Mouse (Mus musculus): ENCODE data around the gene Cep57. TPM values are rescaled to one million over a fixed set of nuclear protein-coding genes. Genes with fewer than 3 reads are reported as not detected.
A peak's percentile ranks its signal among the peaks of the same experiment; 100 is the strongest.

Cep57 gene
- total and polyA plus RNA-seq, 3 experiments: 98.7 to 142 (median 119) TPM

DNA sequence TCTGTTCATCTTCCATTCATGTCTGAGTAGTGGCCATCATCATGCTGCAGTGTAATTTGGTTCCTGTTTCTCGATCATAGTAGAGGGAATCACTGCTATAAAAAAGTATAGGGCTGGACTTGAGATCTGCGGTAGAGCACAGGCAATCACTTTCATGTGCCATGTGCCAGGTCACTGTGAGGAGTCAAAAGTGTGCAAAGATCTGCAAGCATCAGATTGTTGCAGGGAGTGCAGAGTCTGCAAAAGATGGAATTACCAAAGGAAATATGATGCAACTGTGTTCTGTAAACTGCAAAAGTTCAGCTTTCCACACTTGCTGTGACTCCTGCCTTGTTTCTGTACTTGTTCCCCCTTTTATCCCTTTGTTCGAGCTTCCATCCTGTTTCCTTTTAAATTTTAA, 20.7 kb upstream of the Cep57 start:
- Histone ChIP-seq H3K9me3 (replicated peaks; ENCODE audit: insufficient read depth, low read length) (no peaks in the 10 kb centered on the region), H3K36me3 (ENCODE audit: control insufficient read depth in 1 of 2, insufficient read depth in 2 of 2, low read length in 2 of 2) (peaks cover 12 to 34% of the 10 kb centered on the region in 2 experiments), H3K27me3 (ENCODE audit: control insufficient read depth in 1 of 2, insufficient read depth in 2 of 2, low read length in 2 of 2) (no peaks in the 10 kb centered on the region), H3K9ac (ENCODE audit: control insufficient read depth, low read depth, low read length, poor library complexity, severe bottlenecking) (no peak overlapping the region), H3K79me2 (ENCODE audit: control insufficient read depth, insufficient read depth, low read length, poor library complexity) (no peaks in the 10 kb centered on the region), H3K4me3 (ENCODE audit: control insufficient read depth in 1 of 2, insufficient read depth in 1 of 2, low read depth in 2 of 2, low read length in 2 of 2) (no peak overlapping the region), H3K27ac (ENCODE audit: control insufficient read depth, low read depth, low read length) (no peak overlapping the region), H3K4me1 (ENCODE audit: control insufficient read depth in 1 of 2, insufficient read depth in 2 of 2, low read length in 2 of 2) (no peaks in the 10 kb centered on the region; a peak in 1 of 4 replicates)
- DNase-seq (ENCODE audit: low read depth, low spot score): peak; percentile 50
- no peak for TF ChIP-seq UBTF (IDR thresholded peaks at IDR 0.05; ENCODE audit: borderline replicate concordance, insufficient read depth, low read depth, low read length)
- no peak for TF ChIP-seq RCOR1 (IDR thresholded peaks at IDR 0.05; ENCODE audit: low read depth, low read length)
- TF ChIP-seq KAT2A (conservative IDR thresholded peaks at IDR 0.05; ENCODE audit: low read depth, low read length): no peak
- no peak for TF ChIP-seq MAFK (IDR thresholded peaks at IDR 0.05; ENCODE audit: borderline replicate concordance, low read depth, low read length)
- TF ChIP-seq POLR2A (IDR thresholded peaks at IDR 0.05; ENCODE audit: control insufficient read depth in 1 of 2, insufficient read depth in 1 of 2, low read depth in 1 of 2, low read length in 2 of 2, poor library complexity in 1 of 2): 0 out of 4 replicates have a peak, but pooled peaks of 1 of the 2 experiments have one; percentile 31
- TF ChIP-seq MYB (IDR thresholded peaks at IDR 0.05; ENCODE audit: low read depth, low read length): peak; percentile 30; the same call in 1 of the 2 replicates
- no peak for TF ChIP-seq CHD2 (IDR thresholded peaks at IDR 0.05; ENCODE audit: low read length)
- TF ChIP-seq NRF1 (IDR thresholded peaks at IDR 0.05; ENCODE audit: insufficient read depth, low read depth, low read length, poor library complexity, severe bottlenecking): no peak
- TF ChIP-seq SMC3 (IDR thresholded peaks at IDR 0.05; ENCODE audit: low read depth, low read length): no peak; the same call in 1 of the 2 replicates
- no peak for TF ChIP-seq CHD1 (IDR thresholded peaks at IDR 0.05; ENCODE audit: low read depth, low read length)
- TF ChIP-seq ZKSCAN1 (IDR thresholded peaks at IDR 0.05; ENCODE audit: low read depth, low read length): no peak
- TF ChIP-seq BHLHE40 (IDR thresholded peaks at IDR 0.05; ENCODE audit: borderline replicate concordance, low read depth, low read length): no peak
- TF ChIP-seq MAZ (IDR thresholded peaks at IDR 0.05; ENCODE audit: low read depth, low read length): no peak; the same call in 1 of the 2 replicates
- TF ChIP-seq TAL1 (IDR thresholded peaks at IDR 0.05; ENCODE audit: low read length): no peak
- TF ChIP-seq NELFE (IDR thresholded peaks at IDR 0.05; ENCODE audit: low read depth, low read length): no peak
- TF ChIP-seq ELF1 (IDR thresholded peaks at IDR 0.05; ENCODE audit: low read depth, low read length): no peak
- TF ChIP-seq JUND (IDR thresholded peaks at IDR 0.05; ENCODE audit: low read depth, low read length): no peak
- TF ChIP-seq POLR2AphosphoS5 (IDR thresholded peaks at IDR 0.05; ENCODE audit: borderline replicate concordance, low read depth, low read length): no peak
- no peak for TF ChIP-seq MAX (IDR thresholded peaks at IDR 0.05; ENCODE audit: low read length)
- no peak for TF ChIP-seq RAD21 (IDR thresholded peaks at IDR 0.05; ENCODE audit: low read depth, low read length)
- no peak for TF ChIP-seq CTCF (IDR thresholded peaks at IDR 0.05 in 2 of 3, conservative IDR thresholded peaks at IDR 0.05 in 1 of 3; ENCODE audit: control insufficient read depth in 1 of 3, insufficient read depth in 1 of 3, low read depth in 2 of 3, low read length in 3 of 3, poor library complexity in 1 of 3, severe bottlenecking in 1 of 3)
- TF ChIP-seq ZC3H11A (IDR thresholded peaks at IDR 0.05; ENCODE audit: low read depth, low read length): no peak
- no peak for TF ChIP-seq USF1 (IDR thresholded peaks at IDR 0.05; ENCODE audit: low read depth, low read length)
- TF ChIP-seq USF2 (IDR thresholded peaks at IDR 0.05; ENCODE audit: borderline replicate concordance in 1 of 2, insufficient read depth in 1 of 2, low read depth in 1 of 2, low read length in 2 of 2): no peak
- no peak for TF ChIP-seq HCFC1 (IDR thresholded peaks at IDR 0.05; ENCODE audit: low read depth, low read length)
- no peak for TF ChIP-seq MYC (IDR thresholded peaks at IDR 0.05; ENCODE audit: low read depth, low read length)
- no peak for TF ChIP-seq ZMIZ1 (IDR thresholded peaks at IDR 0.05; ENCODE audit: low read depth, low read length)
- no peak for TF ChIP-seq SIN3A (IDR thresholded peaks at IDR 0.05; ENCODE audit: low read length)
- TF ChIP-seq ETS1 (IDR thresholded peaks at IDR 0.05; ENCODE audit: low read depth, low read length): no peak
- peak; percentile 40; the same call in 1 of the 2 replicates for TF ChIP-seq MXI1 (IDR thresholded peaks at IDR 0.05; ENCODE audit: low read depth, low read length)
- no peak for TF ChIP-seq GATA1 (IDR thresholded peaks at IDR 0.05; ENCODE audit: low read depth, low read length)
- no peak for TF ChIP-seq E2F4 (IDR thresholded peaks at IDR 0.05; ENCODE audit: borderline replicate concordance, low read depth, low read length)
- TF ChIP-seq MEF2A (IDR thresholded peaks at IDR 0.05; ENCODE audit: extremely low read depth, insufficient replicate concordance, low read depth, low read length, poor library complexity, severe bottlenecking): no peak
- no peak for TF ChIP-seq EP300 (IDR thresholded peaks at IDR 0.05; ENCODE audit: low read depth in 1 of 2, low read length in 2 of 2)
- peak; percentile 77 for TF ChIP-seq POLR2AphosphoS2 (IDR thresholded peaks at IDR 0.05; ENCODE audit: low read length)
- no peak for TF ChIP-seq GABPA (IDR thresholded peaks at IDR 0.05; ENCODE audit: low read depth, low read length)
- no peak for TF ChIP-seq TCF12 (IDR thresholded peaks at IDR 0.05; ENCODE audit: low read depth, low read length)
- no peak for TF ChIP-seq ZNF384 (IDR thresholded peaks at IDR 0.05; ENCODE audit: low read depth, low read length)
